Mouse (Mus musculus) spleen, embryonic (tissue): ENCODE data around the gene Kcnq4.

Experiments used
- CTCF ChIA-PET: fragments of 350-600 bp; sonication (Branson Sonifier 250); formaldehyde crosslinking; loops from one replicate; lab custom pipeline; 2022; lab: Charles Lee

The Kcnq4 gene

GRCm38 (mm10) chr4:120674775-120675451 lies 73.5 kb downstream of the Kcnq4 start:
- CTCF ChIA-PET, result no interaction called here

- CTCF ChIA-PET, result no interaction called here
Measured at GRCm38 (mm10) chr4:120673606-120674005, 74.8 kb downstream of the Kcnq4 start.

- CTCF ChIA-PET, result interaction anchor here (0.6 kb wide), 2 partner anchors 9 to 72 kb away, joined by 4 read pairs; no protein-coding TSS in a partner anchor
Measured at GRCm38 (mm10) chr4:120671046-120671445, 77.4 kb downstream of the Kcnq4 start.

GRCm38 (mm10) chr4:120669585-120669984 lies 78.8 kb downstream of the Kcnq4 start:
- CTCF ChIA-PET, result interaction anchor here (0.7 kb wide), 1 partner anchor 366 kb away, joined by 3 read pairs; no protein-coding TSS in a partner anchor

- CTCF ChIA-PET, result no interaction called here
Measured at GRCm38 (mm10) chr4:120668551-120668950, 79.9 kb downstream of the Kcnq4 start.

GRCm38 (mm10) chr4:120667555-120667954 lies 80.9 kb downstream of the Kcnq4 start:
- CTCF ChIA-PET, result no interaction called here

GRCm38 (mm10) chr4:120667045-120667501 lies 81.3 kb downstream of the Kcnq4 start:
- CTCF ChIA-PET, result no interaction called here

GRCm38 (mm10) chr4:120666358-120667024 lies 81.9 kb downstream of the Kcnq4 start, which contains the start of gene Cited4:
Gene Cited4, plus strand, starts transcription at chr4:120666572.
- CTCF ChIA-PET, result no interaction called here

GRCm38 (mm10) chr4:120665782-120666181 lies 82.6 kb downstream of the Kcnq4 start:
- CTCF ChIA-PET, result interaction anchor here (0.7 kb wide), 1 partner anchor 24 kb away, joined by 3 read pairs; no protein-coding TSS in a partner anchor

- CTCF ChIA-PET, result interaction anchor here (0.7 kb wide), 1 partner anchor 23 kb away, joined by 3 read pairs; no protein-coding TSS in a partner anchor
Measured at GRCm38 (mm10) chr4:120665144-120665700, 83.2 kb downstream of the Kcnq4 start.

- CTCF ChIA-PET, result no interaction called here
Measured at GRCm38 (mm10) chr4:120664601-120665000, 83.8 kb downstream of the Kcnq4 start.

GRCm38 (mm10) chr4:120660485-120660884 lies 87.9 kb downstream of the Kcnq4 start:
- CTCF ChIA-PET, result no interaction called here

GRCm38 (mm10) chr4:120655898-120656297 lies 92.5 kb downstream of the Kcnq4 start:
- CTCF ChIA-PET, result no interaction called here

- CTCF ChIA-PET, result no interaction called here
Measured at GRCm38 (mm10) chr4:120650208-120650592, 98.2 kb downstream of the Kcnq4 start.

- CTCF ChIA-PET, result no interaction called here
Measured at GRCm38 (mm10) chr4:120649369-120650207, 98.8 kb downstream of the Kcnq4 start.
